Mouse (Mus musculus): ENCODE measurements at regions not wholly inside any gene's neighbourhood (a gene's known extent, or its start where the extent isn't known, plus 50 kb on each side); places are given as distances from the start of the nearest gene placed in this dataset.
A peak's percentile ranks its signal among the peaks of the same experiment; 100 is the strongest.

- H3K9me3 ChIP-seq (ENCODE audit: control insufficient read depth, low read length) = no peaks in the 10 kb centered on the region
- no peak overlapping the region for H3K27ac ChIP-seq (ENCODE audit: low read depth, low read length)
- WGBS = 83% methylated on average over 6 of the region's 6 CpGs
- no peaks in the 10 kb centered on the region for H3K27me3 ChIP-seq (ENCODE audit: control insufficient read depth, insufficient read depth, low read length)
- no peak for DNase-seq (ENCODE audit: low spot score)
- no peaks in the 10 kb centered on the region for H3K36me3 ChIP-seq (ENCODE audit: control insufficient read depth, insufficient read depth, low read length)
- no peak overlapping the region for H3K4me3 ChIP-seq (ENCODE audit: low read depth, low read length)
- no peak for ATAC-seq (ENCODE audit: low FRiP score)
- H3K4me2 ChIP-seq (replicated peaks; ENCODE audit: low read depth, low read length) = no peak overlapping the region
- no peaks in the 10 kb centered on the region for H3K4me1 ChIP-seq (replicated peaks; ENCODE audit: control insufficient read depth, insufficient read depth, low read length)
- no peak overlapping the region for H3K9ac ChIP-seq (ENCODE audit: low read depth, low read length)
Observed at GRCm38 (mm10) chr7:54633930-54634329, 201.4 kb upstream of the Luzp2 start.

GRCm38 (mm10) chr7:54634348-54635035 is 200.8 kb upstream of the Luzp2 start:
- Histone ChIP-seq H3K9me3 (ENCODE audit: control insufficient read depth, low read length) (no peaks in the 10 kb centered on the region), H3K27ac (ENCODE audit: low read depth, low read length) (no peak overlapping the region), H3K36me3 (ENCODE audit: control insufficient read depth, insufficient read depth, low read length) (no peaks in the 10 kb centered on the region), H3K4me1 (replicated peaks; ENCODE audit: control insufficient read depth, insufficient read depth, low read length) (no peaks in the 10 kb centered on the region), H3K9ac (ENCODE audit: low read depth, low read length) (no peak overlapping the region), H3K27me3 (ENCODE audit: control insufficient read depth, insufficient read depth, low read length) (no peaks in the 10 kb centered on the region), H3K4me3 (ENCODE audit: low read depth, low read length) (no peak overlapping the region), H3K4me2 (replicated peaks; ENCODE audit: low read depth, low read length) (no peak overlapping the region)
- no peak for ATAC-seq (ENCODE audit: low FRiP score)
- DNase-seq (ENCODE audit: low spot score) = no peak
- 87% methylated on average over 10 of the region's 10 CpGs for WGBS

- H3K4me3 ChIP-seq (ENCODE audit: low read depth, low read length) = no peak overlapping the region
- no peak overlapping the region for H3K27ac ChIP-seq (ENCODE audit: low read depth, low read length)
- no peak for ATAC-seq (ENCODE audit: low FRiP score)
- H3K4me2 ChIP-seq (replicated peaks; ENCODE audit: low read depth, low read length) = no peak overlapping the region
- 90% methylated on average over 2 of the region's 2 CpGs for WGBS
- no peak overlapping the region for H3K9ac ChIP-seq (ENCODE audit: low read depth, low read length)
- no peaks in the 10 kb centered on the region for H3K27me3 ChIP-seq (ENCODE audit: control insufficient read depth, insufficient read depth, low read length)
- no peaks in the 10 kb centered on the region for H3K36me3 ChIP-seq (ENCODE audit: control insufficient read depth, insufficient read depth, low read length)
- no peak for DNase-seq (ENCODE audit: low spot score)
- H3K9me3 ChIP-seq (ENCODE audit: control insufficient read depth, low read length) = no peaks in the 10 kb centered on the region
- no peaks in the 10 kb centered on the region for H3K4me1 ChIP-seq (replicated peaks; ENCODE audit: control insufficient read depth, insufficient read depth, low read length)
Observed at GRCm38 (mm10) chr7:54645314-54645713, 190.0 kb upstream of the Luzp2 start.

GRCm38 (mm10) chr7:54649025-54649424 is 186.3 kb upstream of the Luzp2 start:
- Histone ChIP-seq H3K4me2 (replicated peaks; ENCODE audit: low read depth, low read length) (no peak overlapping the region), H3K4me1 (replicated peaks; ENCODE audit: control insufficient read depth, insufficient read depth, low read length) (no peaks in the 10 kb centered on the region), H3K9ac (ENCODE audit: low read depth, low read length) (no peak overlapping the region), H3K27ac (ENCODE audit: low read depth, low read length) (no peak overlapping the region), H3K9me3 (ENCODE audit: control insufficient read depth, low read length) (no peaks in the 10 kb centered on the region), H3K36me3 (ENCODE audit: control insufficient read depth, insufficient read depth, low read length) (no peaks in the 10 kb centered on the region), H3K4me3 (ENCODE audit: low read depth, low read length) (no peak overlapping the region), H3K27me3 (ENCODE audit: control insufficient read depth, insufficient read depth, low read length) (no peaks in the 10 kb centered on the region)
- peak; percentile 64; the same call in 1 of the 2 replicates for ATAC-seq (ENCODE audit: low FRiP score)
- peak; percentile 1 for DNase-seq (ENCODE audit: low spot score)
- 73% methylated on average over 1 of the region's 1 CpGs for WGBS

Data from hindbrain, embryonic 11.5 days (tissue).